Mouse (Mus musculus) bone marrow macrophage, adult 2 months (primary cell): Measurements from ENCODE around the gene Traf3ip3.

ENCODE experiments used
- CTCF ChIP-seq: IDR thresholded peaks from 2 replicates; pipeline ENCODE4 v1.5.1; 2012; ENCODE audit warnings: low read depth, mild to moderate bottlenecking, low read length, moderate library complexity
- POLR2A ChIP-seq: IDR thresholded peaks from 2 replicates; pipeline ENCODE4 v1.6.1; 2012; ENCODE audit warnings: mild to moderate bottlenecking, low read depth, low read length, borderline replicate concordance

GRCm38 (mm10) chr1:193243571-193244193 lies 42.2 kb upstream of the Traf3ip3 start:
- TF ChIP-seq POLR2A (no peak), CTCF (no peak)
